Mouse (Mus musculus) retina, postnatal 7 days (tissue): ENCODE measurements around the gene Gm8094.
"Not testable (repeated sequence)": the region's sequence is repeated elsewhere in the genome, so short reads cannot be mapped to it uniquely, and the experiment has no call there.

Source experiments
- DNase-seq: peaks from one replicate; pipeline ENCODE4 v3.0.0-alpha.2; 2012; ENCODE audit warnings: low read depth, low spot score

Gm8094 gene

DNA sequence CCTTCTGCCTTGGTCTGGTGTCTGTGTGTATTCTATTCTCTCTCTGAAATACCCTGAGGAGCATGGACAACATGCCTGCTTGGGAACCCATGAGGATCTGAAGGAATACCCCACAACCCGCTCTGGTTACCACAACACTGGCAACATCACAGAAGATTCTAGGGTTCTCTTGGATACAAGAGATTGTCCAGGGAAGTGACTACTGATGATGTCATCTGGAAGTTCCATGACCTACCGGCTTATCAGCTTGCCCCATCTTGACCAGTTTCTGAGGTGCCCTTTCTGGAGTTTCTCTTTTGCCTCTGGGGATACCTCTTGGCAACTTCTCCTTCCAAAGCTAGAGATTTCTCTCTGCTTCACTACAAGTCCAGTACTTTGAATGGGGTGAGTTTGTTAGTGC, at the start of gene Gm8094:
TSS of gene Gm8094 (minus strand) at position 101 of the 400 bp plus-strand sequence.
- not testable (repeated sequence) for DNase-seq

DNA sequence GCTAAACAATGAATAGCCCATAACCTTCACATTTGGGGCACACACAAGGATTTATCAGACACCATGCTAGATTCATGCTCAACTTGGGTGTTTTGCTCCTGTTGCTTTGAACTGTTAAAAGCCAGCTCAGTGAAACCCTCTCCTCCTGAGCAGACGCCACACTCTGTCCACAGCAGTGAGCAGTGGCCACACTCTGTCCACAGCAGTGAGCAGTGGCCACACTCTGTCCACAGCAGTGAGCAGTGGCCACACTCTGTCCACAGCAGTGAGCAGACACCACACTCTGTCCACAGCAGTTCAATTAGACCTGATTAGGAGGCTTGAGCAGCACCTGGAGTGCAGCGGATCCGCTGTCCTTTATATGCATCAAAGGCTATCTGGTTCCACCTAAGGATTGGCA, 43.2 kb upstream of the Gm8094 start:
- DNase-seq, result not testable (repeated sequence)

DNA sequence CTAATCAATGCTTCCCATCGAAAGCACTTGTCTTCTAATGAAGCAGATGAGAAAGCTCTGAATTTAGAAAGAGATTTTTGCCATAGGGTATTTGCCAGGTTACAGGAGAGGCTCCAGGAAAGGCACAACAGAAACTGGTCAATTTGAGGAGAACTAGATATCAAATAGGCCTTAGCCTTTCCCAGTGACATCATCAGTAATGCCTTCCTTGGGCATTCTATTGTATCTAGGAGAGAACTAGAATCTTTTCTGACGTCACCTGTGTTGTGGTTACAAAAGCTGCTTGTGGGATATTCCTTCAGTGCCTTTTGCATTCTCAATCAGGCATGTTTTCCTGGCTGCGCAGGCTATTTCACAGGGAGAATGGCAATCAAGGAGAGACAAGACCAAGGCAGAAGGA, 23.9 kb upstream of the Gm8094 start, which contains the start of gene Gm8104:
TSS of gene Gm8104 (plus strand) at position 301 of the 400 bp plus-strand sequence.
- not testable (repeated sequence) for DNase-seq

DNA sequence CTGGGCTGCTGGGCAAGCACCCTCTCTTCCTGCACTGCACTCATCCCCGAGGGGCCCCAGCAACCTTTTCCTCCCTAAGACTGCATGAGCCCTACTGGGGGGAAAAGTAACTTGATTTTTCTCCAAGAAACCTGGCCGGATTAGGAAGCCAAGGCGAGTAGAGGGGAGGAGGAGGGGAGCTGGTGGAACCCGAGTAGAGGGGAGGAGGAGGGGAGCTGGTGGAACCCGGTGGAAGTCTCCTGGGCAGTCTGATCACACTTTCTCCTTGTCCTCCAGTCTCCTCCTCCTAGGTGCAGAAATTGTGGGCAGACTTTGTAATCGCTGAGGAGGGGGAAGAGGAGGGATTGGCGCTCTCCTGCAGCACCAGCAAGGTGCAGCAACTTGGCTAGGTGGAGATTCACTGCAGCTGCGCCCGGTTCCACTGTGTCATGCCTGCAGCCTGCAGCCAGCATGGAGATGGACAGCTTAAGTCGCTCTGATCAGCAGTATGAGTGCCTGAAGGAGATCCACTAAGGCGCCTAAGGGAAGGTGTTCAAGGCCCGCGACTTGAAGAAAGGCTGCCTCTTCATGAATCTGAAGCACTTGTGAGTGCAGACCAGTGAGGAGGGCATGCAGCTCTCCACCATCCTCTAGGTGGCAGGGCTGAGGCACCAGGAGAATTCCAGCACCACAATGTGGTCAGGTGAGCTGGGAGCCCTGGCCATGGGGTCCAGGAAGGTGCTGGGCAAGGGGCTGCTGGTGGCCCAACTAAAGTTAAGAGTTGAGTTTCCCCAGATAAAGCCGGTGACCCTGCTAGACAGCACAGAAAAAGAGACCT, 12.9 kb upstream of the Gm8094 start:
- DNase-seq, result not testable (repeated sequence)

DNA sequence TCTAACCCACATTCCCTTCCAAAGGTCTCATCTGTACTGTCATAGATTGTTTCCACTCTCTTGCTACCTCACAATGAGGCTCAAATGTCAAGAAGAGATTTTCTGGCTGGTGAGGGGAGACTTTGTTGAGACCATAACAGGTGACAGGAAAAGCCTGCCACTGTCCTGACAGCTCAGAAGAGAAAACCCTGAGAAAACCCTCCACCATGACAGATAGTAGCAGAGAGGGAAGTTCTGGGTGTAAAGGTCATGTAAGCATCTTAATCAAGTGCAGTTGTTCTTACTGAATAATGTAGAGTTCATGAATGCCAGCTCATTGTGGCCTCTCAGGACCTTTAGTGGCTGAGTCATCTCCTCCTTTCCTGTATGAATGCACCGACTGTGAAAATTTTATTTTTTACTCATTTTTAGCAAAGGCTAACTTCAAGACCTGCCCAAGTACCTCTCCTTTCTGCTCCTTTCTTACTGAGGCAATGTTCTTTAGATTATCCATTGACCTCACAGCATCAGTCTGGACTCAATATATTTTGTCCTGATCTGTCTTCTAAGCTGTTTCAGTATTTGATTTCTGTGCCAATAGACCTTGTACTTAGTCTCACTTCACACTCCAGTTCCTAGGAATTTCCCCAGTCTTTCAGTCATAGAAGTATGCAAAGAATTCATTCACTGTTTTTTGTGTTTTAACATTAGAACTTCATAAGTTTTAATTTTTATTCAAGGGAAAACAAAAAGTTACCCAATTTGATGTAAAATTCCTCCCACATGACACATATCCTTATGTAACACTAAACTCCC, 8.7 kb upstream of the Gm8094 start:
- DNase-seq, result not testable (repeated sequence)

DNA sequence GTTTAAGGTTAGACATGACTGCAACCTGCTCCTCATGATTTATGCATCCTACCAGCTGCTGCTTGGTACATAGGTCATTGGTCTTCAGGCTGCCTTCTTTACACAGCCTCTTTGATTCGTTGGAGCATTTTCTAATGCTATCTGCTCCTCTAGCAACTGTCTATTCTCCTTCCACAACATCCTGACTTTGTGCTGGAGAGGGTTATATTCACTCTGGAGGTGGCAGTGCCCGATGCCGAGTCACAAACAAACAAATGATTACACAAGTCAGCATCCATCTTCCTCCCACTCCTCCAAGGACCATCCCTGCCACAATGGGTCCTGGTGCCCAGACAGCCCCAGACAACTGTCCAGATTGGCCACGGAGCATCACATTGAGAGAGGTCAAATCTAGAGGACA, 16.3 kb downstream of the Gm8094 start:
- not testable (repeated sequence) for DNase-seq

DNA sequence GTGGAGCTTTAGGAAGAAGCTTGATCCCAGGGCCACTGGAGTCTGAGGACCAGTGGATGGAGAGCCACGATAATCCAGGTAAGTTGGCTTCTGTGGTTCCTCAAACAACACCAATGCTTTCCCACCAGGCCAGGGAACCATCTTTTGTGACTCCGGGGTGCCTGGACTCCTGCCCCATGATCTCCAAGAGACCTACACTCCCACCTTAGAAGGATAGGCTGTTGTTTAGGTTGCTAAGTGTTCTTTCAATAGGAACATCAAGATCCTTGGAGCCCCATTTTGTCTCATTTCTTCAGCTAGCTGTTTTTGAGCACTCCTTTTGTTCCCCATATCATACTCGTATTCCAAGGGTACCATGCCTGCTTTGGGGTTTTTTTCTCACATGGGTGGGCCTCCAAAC, 18.4 kb downstream of the Gm8094 start:
- DNase-seq, result not testable (repeated sequence)
